Mouse (Mus musculus) gastrocnemius, adult 18-20 months (tissue): ENCODE data around the gene Adgrl1. TPM values are rescaled to one million over a fixed set of nuclear protein-coding genes. Genes with fewer than 3 reads are reported as not detected.
A peak's percentile ranks its signal among the peaks of the same experiment; 100 is the strongest.

ENCODE experiments used
- DNase-seq: peaks from one replicate; pipeline ENCODE4 v3.0.0; 2021; ENCODE audit warnings: low spot score
- total RNA-seq, 2 experiments: library from RNA; stranded (reverse); gene quantifications; 2 replicates each; pipeline ENCODE4 v1.2.3; 2021

Adgrl1 gene
- total RNA-seq, 2 experiments from 2014 or later: 14.1 to 17.2 TPM

GRCm38 (mm10) chr8:83901566-83902485, 1.9 kb downstream of the Adgrl1 start:
- no peak for DNase-seq

GRCm38 (mm10) chr8:83902961-83903666, 3.2 kb downstream of the Adgrl1 start:
- no peak for DNase-seq

GRCm38 (mm10) chr8:83908583-83908982, 8.7 kb downstream of the Adgrl1 start:
- DNase-seq: no peak

GRCm38 (mm10) chr8:83909311-83909710, 9.4 kb downstream of the Adgrl1 start:
- no peak for DNase-seq

GRCm38 (mm10) chr8:83911809-83912731, 12.2 kb downstream of the Adgrl1 start:
- no peak for DNase-seq

- DNase-seq: no peak
Measured at GRCm38 (mm10) chr8:83914232-83914631, 14.3 kb downstream of the Adgrl1 start.

- DNase-seq: no peak
Measured at GRCm38 (mm10) chr8:83914860-83915259, 15.0 kb downstream of the Adgrl1 start.

GRCm38 (mm10) chr8:83916015-83916414, 16.1 kb downstream of the Adgrl1 start:
- no peak for DNase-seq

GRCm38 (mm10) chr8:83917566-83917965, 17.7 kb downstream of the Adgrl1 start:
- DNase-seq: no peak

GRCm38 (mm10) chr8:83921558-83921957, 21.7 kb downstream of the Adgrl1 start:
- DNase-seq: peak; percentile 71

- DNase-seq: no peak
Measured at GRCm38 (mm10) chr8:83922727-83923126, 22.8 kb downstream of the Adgrl1 start.

GRCm38 (mm10) chr8:83924585-83924984, 24.7 kb downstream of the Adgrl1 start:
- DNase-seq: no peak

GRCm38 (mm10) chr8:83926266-83926665, 26.4 kb downstream of the Adgrl1 start:
- DNase-seq: no peak

GRCm38 (mm10) chr8:83934222-83934621, 34.3 kb downstream of the Adgrl1 start:
- DNase-seq: no peak

GRCm38 (mm10) chr8:83934994-83935393, 35.1 kb downstream of the Adgrl1 start:
- DNase-seq: no peak

GRCm38 (mm10) chr8:83935435-83935834, 35.5 kb downstream of the Adgrl1 start:
- DNase-seq: no peak

GRCm38 (mm10) chr8:83937645-83938044, 37.7 kb downstream of the Adgrl1 start:
- DNase-seq: no peak

- no peak for DNase-seq
Measured at GRCm38 (mm10) chr8:83938330-83938729, 38.4 kb downstream of the Adgrl1 start.

GRCm38 (mm10) chr8:83941066-83941677, 41.3 kb downstream of the Adgrl1 start:
- DNase-seq: no peak

- no peak for DNase-seq
Measured at GRCm38 (mm10) chr8:83942446-83942845, 42.5 kb downstream of the Adgrl1 start.

GRCm38 (mm10) chr8:83945540-83945939, 45.6 kb downstream of the Adgrl1 start:
- no peak for DNase-seq
